Comparison of ENCODE assay signal across 9 mouse cellular contexts in genomic region chr7:118254460-118254859, GRCm38 (mm10). TPM values are rescaled to one million over a fixed set of nuclear protein-coding genes. Genes with fewer than 3 reads are reported as not detected.
DNase-seq lines count a peak whose midpoint lies in the region; TF ChIP-seq lines count a peak whose summit lies in the region.
"Had no signal": no experiment of that assay in that cellular context is flagged by ENCODE, and none has a peak within 500 bp of the region (broad histone marks: within the 10 kb centered on the region; RNA-seq: fewer than 3 reads in every experiment).

No protein-coding gene starts in this region.

- H3K4me3 ChIP-seq in left cerebral cortex, adult 2 months: no peak overlapping the region
- H3K4me3 ChIP-seq in hindbrain, embryonic 10.5 days: no peak overlapping the region
- H3K4me3 ChIP-seq: limb, embryonic 15.5 days had no signal

- no peaks in the 10 kb centered on the region for H3K27me3 ChIP-seq in hindbrain, embryonic 10.5 days (ENCODE audit: insufficient read depth, poor library complexity, severe bottlenecking)
- H3K27me3 ChIP-seq: limb, embryonic 15.5 days had no signal

- no peaks in the 10 kb centered on the region for H3K9me3 ChIP-seq in hindbrain, embryonic 10.5 days
- H3K9me3 ChIP-seq: limb, embryonic 15.5 days had no signal

- no peak for TF ChIP-seq CTCF in left cerebral cortex, adult 2 months (IDR thresholded peaks at IDR 0.05)

- 62% methylated on average over 8 of the region's 8 CpGs for WGBS in hindbrain, embryonic 10.5 days

- DNase-seq in left cerebral cortex, adult 2 months (ENCODE audit: extremely low spot score in 1 of 2, low spot score in 2 of 2): peak in 1 of 2 experiments; percentile 33
- no peak for DNase-seq in left cerebral cortex, adult 11 months (ENCODE audit: low spot score)
- DNase-seq in cerebellum, adult 8-10 months: peak; percentile 89
- peak; percentile 10 for DNase-seq in hindbrain, embryonic 10.5 days (ENCODE audit: low spot score)
- DNase-seq in mesoderm, embryonic 11.5 days (ENCODE audit: low read depth, low spot score): peak; percentile 11
- DNase-seq in ovary, postnatal 14 days (ENCODE audit: low spot score): no peak
- no peak for DNase-seq in lung, postnatal 25 days (ENCODE audit: low spot score)
- DNase-seq in testis, postnatal 10 days (ENCODE audit: low spot score): no peak

- H3K36me3 ChIP-seq in hindbrain, embryonic 10.5 days: no peaks in the 10 kb centered on the region
- H3K36me3 ChIP-seq: limb, embryonic 15.5 days had no signal

- intact Hi-C loops in left cerebral cortex, adult 2 months (cut with DNase I): no loop called here

- H3K27ac ChIP-seq in left cerebral cortex, adult 2 months: 0 out of 2 replicates have a peak overlapping the region, but pooled peaks have one; percentile 50
- no peak overlapping the region for H3K27ac ChIP-seq in hindbrain, embryonic 10.5 days
- H3K27ac ChIP-seq: limb, embryonic 15.5 days had no signal

- H3K4me1 ChIP-seq in hindbrain, embryonic 10.5 days (replicated peaks): peaks cover 19% of the 10 kb centered on the region

RNA-seq across cellular contexts. Expression of gene Smg1, which starts 11.0 kb away (rescaled TPM):
- total RNA-seq in left cerebral cortex, adult 2 months (2021): 10 to 100 TPM; 82.4 to 85.4 TPM
- polyA plus RNA-seq in hindbrain, embryonic 10.5 days (2016; fragmentation: Nextera tagmentation; extraction: Ambion mirVana): 15.8 and 17.1 TPM in 2 replicates

Comparison
In these comparisons a context has a peak if more than half of its experiments do, and no peak if none do; other contexts are left out.
1. DNase-seq: peak in cerebellum, adult 8-10 months (single experiment), hindbrain, embryonic 10.5 days (single experiment) and mesoderm, embryonic 11.5 days (single experiment); none in left cerebral cortex, adult 11 months (single experiment), ovary, postnatal 14 days (single experiment), lung, postnatal 25 days (single experiment) and testis, postnatal 10 days (single experiment).